Mouse (Mus musculus): ENCODE results near the gene Adam21. TPM values are rescaled to one million over a fixed set of nuclear protein-coding genes. Genes with fewer than 3 reads are reported as not detected.

Gene Adam21
- polyA plus RNA-seq (2015; fragmentation: Nextera tagmentation; extraction: Ambion mirVana), result 0.10 and 0.12 TPM in 2 replicates

DNA sequence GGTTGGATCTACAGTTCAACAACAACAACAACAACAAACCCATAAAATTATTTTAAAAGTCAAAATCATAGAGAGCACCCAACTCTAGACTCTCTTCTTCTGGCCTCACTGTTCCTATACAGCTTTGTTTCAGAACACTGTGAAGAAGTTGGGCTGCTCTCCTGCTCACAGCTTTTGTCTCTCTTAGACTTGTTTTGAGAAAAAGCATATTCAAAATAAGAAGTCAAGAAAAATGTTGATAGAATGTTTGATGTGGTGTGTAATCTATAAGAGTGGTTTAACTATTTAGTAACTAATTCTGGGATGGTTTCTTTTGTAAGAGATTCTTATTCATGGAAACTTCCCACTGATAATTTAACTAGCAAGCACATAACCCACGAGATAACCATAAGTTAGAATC lies at the start of gene Adam21:
Adam21 (minus strand) TSS at position 101 of the 400 bp plus-strand sequence.
- H3K4me3 ChIP-seq (ENCODE audit: low read length), result no peak within 1 kb of the TSS
- no peak within 1 kb of the TSS for H3K9ac ChIP-seq (ENCODE audit: low read length)
- no peaks in the 10 kb centered on the region for H3K27me3 ChIP-seq (ENCODE audit: control insufficient read depth, insufficient read depth, low read length)
- no peaks in the 10 kb centered on the region for H3K9me3 ChIP-seq (replicated peaks; ENCODE audit: control insufficient read depth, low read length)
- no peak within 1 kb of the TSS for H3K27ac ChIP-seq (ENCODE audit: low read length)
- no peak for ATAC-seq (replicated peaks; ENCODE audit: extremely low read depth, insufficient read depth, low FRiP score)
- no peaks in the 10 kb centered on the region for H3K4me1 ChIP-seq (ENCODE audit: control insufficient read depth, insufficient read depth, low read length)
- WGBS, result 89% methylated on average over 1 of the region's 1 CpGs
- H3K4me2 ChIP-seq (ENCODE audit: low read depth, low read length), result no peak within 1 kb of the TSS
- H3K36me3 ChIP-seq (ENCODE audit: control insufficient read depth, insufficient read depth), result peaks cover 11% of the 10 kb centered on the region; the same call in 1 of the 2 replicates

DNA sequence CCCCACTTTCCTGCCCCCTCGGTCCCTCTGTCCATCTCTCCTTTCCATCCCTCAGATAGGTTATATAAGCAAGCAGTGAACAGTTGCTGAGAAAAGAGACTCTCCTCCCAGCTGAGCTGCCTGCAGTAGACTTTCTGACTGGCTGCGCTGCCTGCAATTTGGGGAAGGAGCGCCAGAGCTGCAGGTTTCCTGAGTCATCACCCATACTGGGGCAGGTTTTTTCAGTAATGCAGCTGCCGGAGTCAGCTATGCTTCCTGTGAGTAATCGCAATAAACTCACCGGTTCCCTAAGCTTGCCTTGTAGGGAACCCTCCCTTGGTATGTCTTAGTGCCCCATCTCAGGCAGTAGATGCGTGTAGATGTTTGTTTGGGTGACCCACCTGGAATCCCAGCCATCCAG lies 48.7 kb upstream of the Adam21 start:
- no peak overlapping the region for H3K9ac ChIP-seq (ENCODE audit: low read length)
- ATAC-seq (replicated peaks; ENCODE audit: extremely low read depth, insufficient read depth, low FRiP score), result no peak
- H3K4me1 ChIP-seq (ENCODE audit: control insufficient read depth, insufficient read depth, low read length), result no peaks in the 10 kb centered on the region
- 60% methylated on average over 7 of the region's 7 CpGs for WGBS
- H3K4me2 ChIP-seq (ENCODE audit: low read depth, low read length), result no peak overlapping the region
- H3K36me3 ChIP-seq (ENCODE audit: control insufficient read depth, insufficient read depth), result no peaks in the 10 kb centered on the region
- no peaks in the 10 kb centered on the region for H3K27me3 ChIP-seq (ENCODE audit: control insufficient read depth, insufficient read depth, low read length)
- no peak overlapping the region for H3K27ac ChIP-seq (ENCODE audit: low read length)
- H3K4me3 ChIP-seq (ENCODE audit: low read length), result no peak overlapping the region
- no peaks in the 10 kb centered on the region for H3K9me3 ChIP-seq (replicated peaks; ENCODE audit: control insufficient read depth, low read length)

DNA sequence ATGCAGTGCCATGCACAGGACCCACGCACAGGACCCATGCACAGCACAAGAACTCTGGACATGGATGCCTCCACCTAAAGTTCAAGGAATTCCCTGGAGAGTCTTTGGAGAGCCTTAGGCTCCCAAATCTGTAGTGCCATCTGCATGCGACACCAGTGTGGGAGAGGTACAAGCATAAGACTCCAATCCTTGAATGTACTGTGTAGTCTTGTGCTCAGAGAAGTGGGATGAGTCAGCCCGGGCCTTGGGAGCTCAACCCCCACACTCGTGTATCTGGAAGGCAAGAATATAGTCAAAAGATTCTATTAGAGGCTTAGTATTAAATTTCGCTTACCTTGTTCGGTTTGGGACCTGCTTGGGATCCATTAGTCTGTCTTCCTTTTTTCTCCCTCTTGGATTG lies 47.5 kb upstream of the Adam21 start:
- ATAC-seq (replicated peaks; ENCODE audit: extremely low read depth, insufficient read depth, low FRiP score), result no peak
- no peaks in the 10 kb centered on the region for H3K36me3 ChIP-seq (ENCODE audit: control insufficient read depth, insufficient read depth)
- H3K9me3 ChIP-seq (replicated peaks; ENCODE audit: control insufficient read depth, low read length), result no peaks in the 10 kb centered on the region
- no peak overlapping the region for H3K4me2 ChIP-seq (ENCODE audit: low read depth, low read length)
- H3K27me3 ChIP-seq (ENCODE audit: control insufficient read depth, insufficient read depth, low read length), result no peaks in the 10 kb centered on the region
- H3K9ac ChIP-seq (ENCODE audit: low read length), result no peak overlapping the region
- no peak overlapping the region for H3K27ac ChIP-seq (ENCODE audit: low read length)
- WGBS, result 66% methylated on average over 6 of the region's 6 CpGs
- no peak overlapping the region for H3K4me3 ChIP-seq (ENCODE audit: low read length)
- no peaks in the 10 kb centered on the region for H3K4me1 ChIP-seq (ENCODE audit: control insufficient read depth, insufficient read depth, low read length)

DNA sequence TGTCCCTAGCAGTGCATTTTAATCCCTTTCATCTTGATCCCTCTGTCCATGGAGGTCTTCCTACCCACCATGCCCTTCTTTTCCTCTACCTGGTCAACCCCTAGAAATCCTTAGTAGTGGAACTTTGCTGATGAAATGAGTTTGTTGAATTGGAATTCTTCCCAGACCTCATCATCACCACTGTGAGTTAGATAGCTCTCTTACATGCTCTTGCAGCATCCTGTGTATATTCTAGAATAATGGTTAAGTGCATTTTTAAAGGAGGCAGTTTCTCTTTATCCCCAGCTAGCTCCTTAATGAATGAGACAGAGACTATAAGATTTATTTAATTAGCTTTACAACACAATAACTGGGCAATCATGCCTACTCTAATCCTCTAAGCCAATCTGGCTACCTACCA lies 41.2 kb upstream of the Adam21 start:
- no peak for ATAC-seq (replicated peaks; ENCODE audit: extremely low read depth, insufficient read depth, low FRiP score)
- Histone ChIP-seq H3K4me2 (ENCODE audit: low read depth, low read length) (no peak overlapping the region), H3K27me3 (ENCODE audit: control insufficient read depth, insufficient read depth, low read length) (no peaks in the 10 kb centered on the region), H3K4me1 (ENCODE audit: control insufficient read depth, insufficient read depth, low read length) (no peaks in the 10 kb centered on the region), H3K36me3 (ENCODE audit: control insufficient read depth, insufficient read depth) (no peaks in the 10 kb centered on the region), H3K4me3 (ENCODE audit: low read length) (no peak overlapping the region), H3K9ac (ENCODE audit: low read length) (no peak overlapping the region), H3K9me3 (replicated peaks; ENCODE audit: control insufficient read depth, low read length) (no peaks in the 10 kb centered on the region), H3K27ac (ENCODE audit: low read length) (no peak overlapping the region)

DNA sequence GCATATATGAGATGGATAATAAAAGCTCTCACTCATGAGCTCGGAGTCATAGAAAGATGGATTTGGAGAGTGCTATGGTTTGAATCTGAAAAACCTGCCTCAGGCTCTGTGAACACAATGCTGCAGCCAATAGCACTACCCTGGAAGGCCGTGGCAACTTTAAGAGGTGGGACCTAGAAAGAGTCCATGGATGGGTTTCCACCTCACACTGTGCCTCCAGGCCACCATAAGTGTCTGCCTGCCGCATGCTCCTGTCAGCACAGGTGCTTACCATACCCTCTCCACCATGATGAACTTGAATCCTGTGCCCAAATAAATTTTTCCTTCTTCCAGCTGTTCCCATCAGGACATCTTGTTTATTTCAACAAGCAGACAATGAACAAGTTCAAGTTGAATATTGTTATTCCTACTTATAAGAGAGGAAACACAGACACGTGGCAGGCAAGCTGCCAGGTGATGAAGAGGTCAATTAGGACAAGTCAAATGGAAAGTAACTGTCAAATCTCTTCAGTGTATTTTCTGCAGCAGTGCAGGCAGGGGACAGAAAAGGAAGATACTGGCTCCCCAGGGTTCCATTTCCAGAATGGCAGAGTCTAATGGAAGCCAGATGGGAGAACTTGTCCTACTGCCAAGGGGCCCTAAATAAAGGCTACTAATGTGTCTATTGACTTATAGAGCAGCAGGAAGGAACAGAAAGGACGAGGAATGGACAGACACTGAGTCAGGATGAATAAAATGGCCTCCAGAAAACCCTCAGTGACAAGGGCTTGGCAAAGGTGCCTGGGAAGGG lies 36.9 kb upstream of the Adam21 start:
- H3K4me1 ChIP-seq (ENCODE audit: control insufficient read depth, insufficient read depth, low read length), result no peaks in the 10 kb centered on the region
- H3K9me3 ChIP-seq (replicated peaks; ENCODE audit: control insufficient read depth, low read length), result no peaks in the 10 kb centered on the region
- H3K4me3 ChIP-seq (ENCODE audit: low read length), result no peak overlapping the region
- H3K9ac ChIP-seq (ENCODE audit: low read length), result no peak overlapping the region
- H3K4me2 ChIP-seq (ENCODE audit: low read depth, low read length), result no peak overlapping the region
- no peak overlapping the region for H3K27ac ChIP-seq (ENCODE audit: low read length)
- WGBS, result 54% methylated on average over 5 of the region's 5 CpGs
- no peaks in the 10 kb centered on the region for H3K27me3 ChIP-seq (ENCODE audit: control insufficient read depth, insufficient read depth, low read length)
- no peak for ATAC-seq (replicated peaks; ENCODE audit: extremely low read depth, insufficient read depth, low FRiP score)
- no peaks in the 10 kb centered on the region for H3K36me3 ChIP-seq (ENCODE audit: control insufficient read depth, insufficient read depth)

DNA sequence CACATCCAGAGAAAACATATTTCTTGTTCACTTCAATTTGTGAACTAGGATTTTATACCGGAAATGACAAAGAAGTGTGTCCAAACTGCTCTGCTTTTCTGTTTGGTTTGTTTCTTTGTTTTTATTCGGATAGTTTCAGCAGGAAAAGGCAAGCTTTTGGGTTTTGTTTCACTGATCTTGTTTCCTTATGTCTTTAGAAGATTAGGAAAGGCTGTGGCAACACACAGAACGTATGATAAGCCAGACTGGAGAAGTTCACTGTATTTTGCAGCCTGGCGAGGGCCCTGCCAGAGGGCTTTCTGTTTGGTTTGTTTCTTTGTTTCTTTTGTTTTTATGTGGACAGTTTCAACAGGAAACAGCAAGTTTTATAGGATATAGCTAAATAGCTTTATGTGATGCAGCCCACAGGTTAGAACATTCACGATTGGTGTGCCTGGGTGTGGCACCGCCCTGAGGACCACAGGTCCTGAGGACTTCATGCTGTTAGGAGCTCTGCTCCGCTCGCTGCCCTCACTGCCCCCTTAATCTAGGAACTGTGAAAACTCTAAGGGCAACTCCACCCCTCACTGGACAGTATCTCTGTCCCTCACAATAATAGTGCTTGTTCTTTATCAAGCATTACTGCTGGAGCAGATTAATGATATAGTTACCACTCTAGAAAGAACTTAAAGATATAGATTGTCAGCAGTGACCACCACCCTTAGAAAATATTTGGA lies 28.4 kb upstream of the Adam21 start:
- 63% methylated on average over 8 of the region's 8 CpGs for WGBS
- Histone ChIP-seq H3K27me3 (ENCODE audit: control insufficient read depth, insufficient read depth, low read length) (no peaks in the 10 kb centered on the region), H3K4me3 (ENCODE audit: low read length) (no peak overlapping the region), H3K9me3 (replicated peaks; ENCODE audit: control insufficient read depth, low read length) (no peaks in the 10 kb centered on the region), H3K4me2 (ENCODE audit: low read depth, low read length) (no peak overlapping the region), H3K9ac (ENCODE audit: low read length) (no peak overlapping the region), H3K27ac (ENCODE audit: low read length) (no peak overlapping the region), H3K36me3 (ENCODE audit: control insufficient read depth, insufficient read depth) (no peaks in the 10 kb centered on the region), H3K4me1 (ENCODE audit: control insufficient read depth, insufficient read depth, low read length) (peaks cover 4% of the 10 kb centered on the region)
- ATAC-seq (replicated peaks; ENCODE audit: extremely low read depth, insufficient read depth, low FRiP score), result no peak

DNA sequence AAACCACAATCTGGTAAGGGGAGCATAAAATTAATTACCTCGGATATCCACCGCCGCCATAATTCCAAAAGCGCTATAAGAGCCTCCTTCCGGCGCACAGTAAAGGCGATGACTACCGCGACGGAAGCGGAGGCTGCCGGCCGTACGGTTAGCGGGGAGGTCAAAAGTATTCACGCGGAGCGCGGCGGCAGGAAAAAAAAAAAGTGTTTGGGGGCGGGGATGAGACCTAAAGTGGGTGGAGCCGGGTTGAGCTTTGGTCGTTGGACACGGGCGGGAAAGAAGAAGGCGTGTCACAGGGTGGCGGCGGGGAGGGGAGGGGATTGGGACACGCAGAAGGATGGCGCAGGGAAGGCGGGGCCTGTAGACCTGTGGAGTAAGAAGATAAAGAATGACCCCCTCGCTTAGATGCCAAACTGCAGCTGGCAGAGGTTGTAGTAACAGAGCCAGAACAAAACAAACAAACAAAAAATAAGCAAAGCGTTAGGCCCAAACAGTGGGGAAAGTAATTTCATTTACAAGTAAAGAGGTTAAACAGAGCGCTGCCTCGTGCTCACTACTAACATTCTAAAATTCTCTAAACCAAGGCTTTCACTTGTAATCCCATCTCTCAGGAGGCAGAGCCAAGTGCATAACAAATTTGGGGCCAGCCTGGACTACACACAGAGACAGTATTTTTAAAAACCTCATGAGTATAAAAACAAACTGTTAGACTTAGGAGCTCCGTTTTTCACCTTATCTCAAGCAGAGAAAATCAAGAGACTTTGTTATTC lies 26.8 kb upstream of the Adam21 start, which contains the start of gene Med6:
Med6 (minus strand) TSS at position 107 of the 770 bp plus-strand sequence.
- H3K4me3 ChIP-seq (ENCODE audit: low read length), result peak within 1 kb of the TSS; percentile 83
- no peaks in the 10 kb centered on the region for H3K36me3 ChIP-seq (ENCODE audit: control insufficient read depth, insufficient read depth)
- peak; percentile 99 for ATAC-seq (replicated peaks; ENCODE audit: extremely low read depth, insufficient read depth, low FRiP score)
- H3K4me2 ChIP-seq (ENCODE audit: low read depth, low read length), result peak within 1 kb of the TSS; percentile 86
- peak within 1 kb of the TSS; percentile 48 for H3K27ac ChIP-seq (ENCODE audit: low read length)
- peaks cover 4% of the 10 kb centered on the region for H3K4me1 ChIP-seq (ENCODE audit: control insufficient read depth, insufficient read depth, low read length)
- peak within 1 kb of the TSS; percentile 82 for H3K9ac ChIP-seq (ENCODE audit: low read length)
- no peaks in the 10 kb centered on the region for H3K27me3 ChIP-seq (ENCODE audit: control insufficient read depth, insufficient read depth, low read length)
- WGBS, result 2% methylated on average over 36 of the region's 36 CpGs
- H3K9me3 ChIP-seq (replicated peaks; ENCODE audit: control insufficient read depth, low read length), result no peaks in the 10 kb centered on the region

DNA sequence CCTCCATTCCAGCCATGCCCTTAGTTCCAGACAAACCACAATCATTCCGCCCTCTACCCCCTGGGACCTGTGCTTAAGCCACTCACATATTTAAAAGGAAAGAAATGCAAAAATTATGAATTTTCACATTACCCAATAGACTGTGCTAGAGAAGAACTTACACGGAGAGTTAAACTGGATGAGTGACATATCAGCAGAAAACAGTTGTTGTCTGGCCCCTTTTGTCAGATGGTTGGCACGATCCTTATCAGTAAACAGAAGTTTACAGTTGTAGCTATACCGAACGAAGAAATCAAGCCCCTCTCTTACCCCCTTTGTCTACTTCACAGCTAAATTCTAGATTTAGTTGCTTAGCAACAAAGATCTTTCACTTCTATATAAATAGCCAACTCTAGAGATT lies 343 bp downstream of the Adam21 start:
- H3K36me3 ChIP-seq (ENCODE audit: control insufficient read depth, insufficient read depth), result peaks cover 8% of the 10 kb centered on the region; the same call in 1 of the 2 replicates
- H3K9ac ChIP-seq (ENCODE audit: low read length), result no peak overlapping the region
- no peak overlapping the region for H3K4me3 ChIP-seq (ENCODE audit: low read length)
- no peaks in the 10 kb centered on the region for H3K27me3 ChIP-seq (ENCODE audit: control insufficient read depth, insufficient read depth, low read length)
- H3K27ac ChIP-seq (ENCODE audit: low read length), result no peak overlapping the region
- H3K4me1 ChIP-seq (ENCODE audit: control insufficient read depth, insufficient read depth, low read length), result no peaks in the 10 kb centered on the region
- ATAC-seq (replicated peaks; ENCODE audit: extremely low read depth, insufficient read depth, low FRiP score), result no peak
- 76% methylated on average over 5 of the region's 5 CpGs for WGBS
- no peaks in the 10 kb centered on the region for H3K9me3 ChIP-seq (replicated peaks; ENCODE audit: control insufficient read depth, low read length)
- H3K4me2 ChIP-seq (ENCODE audit: low read depth, low read length), result no peak overlapping the region
